Mouse (Mus musculus): ENCODE measurements around the gene Gm20388.

The Gm20388 gene

GRCm38 (mm10) chr8:123114644-123115043 lies 3204.0 kb downstream of the Gm20388 start:
- no peak for DNase-seq (ENCODE audit: low spot score in 2 of 2)

GRCm38 (mm10) chr8:123117127-123117731 lies 3206.6 kb downstream of the Gm20388 start, which contains the start of gene Cpne7:
Cpne7 (plus strand) TSS chr8:123117374.
- no peak for DNase-seq (ENCODE audit: low spot score in 2 of 2)

- no peak for DNase-seq (ENCODE audit: low spot score in 2 of 2)
Measured at GRCm38 (mm10) chr8:123117744-123118143, 3207.1 kb downstream of the Gm20388 start.

- no peak for DNase-seq (ENCODE audit: low spot score in 2 of 2)
Measured at GRCm38 (mm10) chr8:123122059-123122458, 3211.4 kb downstream of the Gm20388 start.

GRCm38 (mm10) chr8:123122670-123123069 lies 3212.0 kb downstream of the Gm20388 start:
- DNase-seq (ENCODE audit: low spot score in 2 of 2): no peak

- DNase-seq (ENCODE audit: low spot score in 2 of 2): no peak
Measured at GRCm38 (mm10) chr8:123126193-123126816, 3215.7 kb downstream of the Gm20388 start.

- peak in 1 of 2 experiments; percentile 28 for DNase-seq (ENCODE audit: low spot score in 2 of 2)
Measured at GRCm38 (mm10) chr8:123131041-123131440, 3220.4 kb downstream of the Gm20388 start.

GRCm38 (mm10) chr8:123132953-123133352 lies 3222.3 kb downstream of the Gm20388 start:
- no peak for DNase-seq (ENCODE audit: low spot score in 2 of 2)

GRCm38 (mm10) chr8:123134149-123134713 lies 3223.6 kb downstream of the Gm20388 start:
- DNase-seq (ENCODE audit: low spot score in 2 of 2): no peak

- DNase-seq (ENCODE audit: low spot score in 2 of 2): no peak
Measured at GRCm38 (mm10) chr8:123135406-123135805, 3224.8 kb downstream of the Gm20388 start.

- DNase-seq (ENCODE audit: low spot score in 2 of 2): no peak
Measured at GRCm38 (mm10) chr8:123135806-123136205, 3225.2 kb downstream of the Gm20388 start.

GRCm38 (mm10) chr8:123136287-123136686 lies 3225.6 kb downstream of the Gm20388 start:
- DNase-seq (ENCODE audit: low spot score in 2 of 2): peak; percentile 73 to 74

- DNase-seq (ENCODE audit: low spot score in 2 of 2): peak; percentile 32 to 43
Measured at GRCm38 (mm10) chr8:123137645-123138077, 3227.0 kb downstream of the Gm20388 start.

- DNase-seq (ENCODE audit: low spot score in 2 of 2): no peak
Measured at GRCm38 (mm10) chr8:123138741-123139140, 3228.1 kb downstream of the Gm20388 start.

- peak; percentile 89 to 94 for DNase-seq (ENCODE audit: low spot score in 2 of 2)
Measured at GRCm38 (mm10) chr8:123141741-123142462, 3231.3 kb downstream of the Gm20388 start.

- DNase-seq (ENCODE audit: low spot score in 2 of 2): peak; percentile 53 to 61
Measured at GRCm38 (mm10) chr8:123145279-123145678, 3234.6 kb downstream of the Gm20388 start.

GRCm38 (mm10) chr8:123146390-123146789 lies 3235.7 kb downstream of the Gm20388 start:
- peak; percentile 39 to 45 for DNase-seq (ENCODE audit: low spot score in 2 of 2)

- no peak for DNase-seq (ENCODE audit: low spot score in 2 of 2)
Measured at GRCm38 (mm10) chr8:123150737-123151171, 3240.1 kb downstream of the Gm20388 start.

- DNase-seq (ENCODE audit: low spot score in 2 of 2): peak in 1 of 2 experiments; percentile 35
Measured at GRCm38 (mm10) chr8:123155177-123155576, 3244.5 kb downstream of the Gm20388 start.

- DNase-seq (ENCODE audit: low spot score in 2 of 2): no peak
Measured at GRCm38 (mm10) chr8:123156070-123156773, 3245.6 kb downstream of the Gm20388 start.

- no peak for DNase-seq (ENCODE audit: low spot score in 2 of 2)
Measured at GRCm38 (mm10) chr8:123157888-123158465, 3247.3 kb downstream of the Gm20388 start, which contains the start of gene Sult5a1. Sult5a1 (minus strand) TSS chr8:123158315.

Data from heart, adult 9 months (tissue).